Mouse (Mus musculus) layer of hippocampus, adult 18-20 months (tissue): ENCODE data around the gene Lyrm7. TPM values are rescaled to one million over a fixed set of nuclear protein-coding genes. Genes with fewer than 3 reads are reported as not detected.
"Not testable (repeated sequence)": the region's sequence is repeated elsewhere in the genome, so short reads cannot be mapped to it uniquely, and the experiment has no call there.

Experiments used
- DNase-seq, 2 experiments: peaks; one replicate each; pipeline ENCODE4 v3.0.0; 2022; ENCODE audit warnings: low spot score in 2 of 2
- total RNA-seq, 2 experiments: library from RNA; stranded (reverse); gene quantifications; 2 replicates each; pipeline ENCODE4 v1.2.3; 2021

Lyrm7 gene
- total RNA-seq, 2 experiments from 2014 or later: 29.5 to 35.5 TPM

- no peak for DNase-seq
Observed at GRCm38 (mm10) chr11:54882671-54883070, 22.0 kb upstream of the Lyrm7 start.

DNA sequence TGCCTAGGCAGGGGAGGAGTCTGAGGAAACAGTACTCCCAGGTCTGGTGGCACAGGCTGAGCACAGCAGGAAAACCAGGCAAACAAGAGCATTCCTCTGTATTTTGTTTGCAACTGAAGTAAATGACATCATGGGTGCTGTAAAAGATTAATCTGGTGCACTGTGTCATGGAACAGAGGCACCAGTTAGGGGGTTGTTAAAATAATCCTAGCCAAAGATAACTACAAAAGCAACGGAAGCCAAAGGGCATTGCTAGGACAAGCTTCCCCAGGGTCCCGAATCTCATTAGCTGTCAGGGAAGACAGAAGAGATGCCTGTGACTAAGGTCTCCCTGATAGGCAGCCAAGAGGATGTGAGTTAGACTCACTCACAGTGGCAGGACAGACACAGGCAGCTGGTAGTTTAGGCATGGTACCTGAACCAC is 20.3 kb upstream of the Lyrm7 start:
- no peak for DNase-seq

DNA sequence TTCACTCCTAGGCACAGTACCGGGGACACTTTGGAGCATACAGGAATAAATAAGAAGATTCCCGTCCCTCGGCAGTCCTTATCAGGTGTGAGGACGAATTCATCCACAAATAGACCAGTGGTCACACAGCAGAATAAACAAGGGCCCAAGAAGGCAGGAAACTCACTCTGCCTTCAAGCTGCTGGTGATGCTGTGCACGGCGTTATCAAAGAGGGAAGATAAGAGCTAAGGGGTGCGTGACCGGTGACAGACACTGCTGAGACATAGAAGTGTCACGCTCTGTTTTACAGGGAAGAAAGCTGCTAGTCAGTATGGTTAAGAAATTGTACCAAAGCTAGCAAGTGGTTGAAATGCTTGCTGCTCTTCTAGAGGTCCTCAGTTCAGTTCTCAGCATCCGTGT is 19.2 kb upstream of the Lyrm7 start:
- no peak for DNase-seq

DNA sequence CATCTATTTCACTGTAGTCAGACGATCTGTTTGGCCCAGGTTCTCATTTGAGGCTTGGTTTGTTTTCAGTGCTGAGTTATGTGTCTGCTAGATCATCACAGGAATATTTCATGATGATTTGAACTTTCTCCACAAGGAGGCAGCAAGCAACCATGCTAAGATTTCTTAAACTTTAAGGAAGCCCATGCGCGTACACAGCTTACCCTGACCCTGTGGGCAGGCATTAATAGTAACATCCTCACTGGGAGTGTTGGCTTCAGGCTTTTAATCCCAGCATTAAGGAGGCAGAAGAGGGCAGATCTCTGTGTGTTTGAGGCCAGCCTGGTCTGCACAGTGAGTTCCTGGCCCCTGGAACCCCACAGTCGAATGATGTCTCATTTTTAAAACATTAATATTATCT is 18.7 kb upstream of the Lyrm7 start:
- DNase-seq: peak in 1 of 2 experiments; percentile 78

- no peak for DNase-seq
Observed at GRCm38 (mm10) chr11:54878893-54879292, 18.2 kb upstream of the Lyrm7 start.

GRCm38 (mm10) chr11:54876031-54876430 is 15.3 kb upstream of the Lyrm7 start:
- DNase-seq: no peak

DNA sequence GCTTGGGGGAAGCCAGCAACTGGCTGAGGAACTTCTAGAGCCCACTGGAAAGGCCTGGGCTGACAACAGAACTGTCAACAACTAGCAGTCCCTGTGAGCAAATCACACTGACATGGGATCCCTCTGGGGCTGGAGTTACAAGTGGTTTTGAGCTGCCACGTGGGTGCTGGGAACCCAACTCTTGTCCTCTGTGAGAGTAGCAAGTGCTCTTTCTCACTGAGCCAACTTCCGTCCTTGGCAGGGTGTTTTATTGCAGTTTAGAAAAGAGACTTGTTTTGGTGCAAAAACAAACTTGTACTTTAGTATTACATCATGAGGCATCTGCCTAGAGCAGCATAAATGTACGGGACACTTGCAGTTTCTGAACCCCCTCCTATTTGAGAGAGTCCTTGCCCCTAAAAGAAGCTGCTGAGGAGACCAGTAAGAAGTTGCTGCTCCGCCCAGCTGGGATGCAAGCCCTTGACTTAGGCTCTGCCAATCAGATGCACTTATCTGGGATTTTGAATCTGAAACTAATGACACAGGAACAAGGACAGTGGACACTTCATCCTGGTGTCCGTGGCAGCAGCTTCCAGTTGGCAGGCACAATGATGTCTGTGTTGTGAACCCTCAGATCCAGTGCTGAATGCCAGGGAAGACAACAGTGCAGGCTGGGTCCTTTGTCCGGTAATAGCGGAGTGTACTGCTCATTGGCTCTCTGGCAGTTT is 11.3 kb upstream of the Lyrm7 start:
- no peak for DNase-seq

DNA sequence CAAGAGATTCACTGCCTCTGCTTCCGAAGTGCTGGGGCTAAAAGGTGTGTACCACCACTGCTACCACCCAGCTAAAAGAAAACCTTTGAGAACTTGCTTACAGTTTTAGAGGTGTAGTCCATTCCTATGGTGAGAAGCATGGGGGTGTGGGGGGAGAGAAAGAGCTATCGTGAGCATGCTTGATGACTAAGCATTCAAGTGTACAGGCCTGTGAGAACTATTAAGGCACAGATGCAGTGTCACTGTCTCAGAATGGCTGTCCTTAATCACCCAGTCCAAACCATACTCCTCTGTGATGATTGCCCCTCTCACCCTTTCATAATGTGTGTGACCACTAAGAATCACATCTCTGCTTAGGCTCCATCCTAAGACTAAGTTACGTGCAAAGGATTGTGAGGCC is 8.6 kb upstream of the Lyrm7 start:
- DNase-seq: no peak

GRCm38 (mm10) chr11:54868445-54868844 is 7.7 kb upstream of the Lyrm7 start:
- no peak for DNase-seq

DNA sequence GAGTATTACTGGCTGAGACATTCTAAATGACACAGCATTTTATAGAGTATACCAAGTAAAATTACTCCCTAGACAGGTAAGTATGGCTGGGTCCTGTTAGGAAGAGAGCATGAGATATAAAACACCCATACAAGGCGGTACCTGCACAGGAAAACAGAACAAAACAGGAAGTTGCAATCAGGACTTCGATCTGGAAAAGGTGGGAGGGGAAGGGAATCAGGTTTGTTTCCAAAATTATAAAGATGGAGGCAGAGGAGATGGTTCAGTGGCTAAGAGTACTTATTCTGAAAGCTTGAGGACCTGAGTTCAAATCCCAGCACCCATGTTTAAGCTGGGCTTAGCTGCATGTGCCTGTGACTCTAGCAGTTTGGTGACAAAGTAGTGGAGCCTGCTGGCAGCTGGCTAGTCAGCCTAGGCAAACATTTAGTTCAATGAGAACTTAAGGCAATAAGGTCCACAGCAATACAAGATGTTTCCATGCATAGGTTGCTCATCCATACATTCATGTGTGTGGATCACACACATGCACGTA is 7.3 kb upstream of the Lyrm7 start:
- no peak for DNase-seq

GRCm38 (mm10) chr11:54867049-54867385 is 6.3 kb upstream of the Lyrm7 start:
- no peak for DNase-seq

GRCm38 (mm10) chr11:54866119-54867048 is 5.7 kb upstream of the Lyrm7 start, which contains the start of gene Hint1:
Hint1 (plus strand) TSS chr11:54866383.
- DNase-seq: peak; percentile 91 to 94

GRCm38 (mm10) chr11:54865330-54866085 is 4.8 kb upstream of the Lyrm7 start:
- no peak for DNase-seq

GRCm38 (mm10) chr11:54862621-54863520 is 2.2 kb upstream of the Lyrm7 start:
- DNase-seq: peak; percentile 50 to 82

GRCm38 (mm10) chr11:54861471-54862420 is 1.0 kb upstream of the Lyrm7 start:
- no peak for DNase-seq

DNA sequence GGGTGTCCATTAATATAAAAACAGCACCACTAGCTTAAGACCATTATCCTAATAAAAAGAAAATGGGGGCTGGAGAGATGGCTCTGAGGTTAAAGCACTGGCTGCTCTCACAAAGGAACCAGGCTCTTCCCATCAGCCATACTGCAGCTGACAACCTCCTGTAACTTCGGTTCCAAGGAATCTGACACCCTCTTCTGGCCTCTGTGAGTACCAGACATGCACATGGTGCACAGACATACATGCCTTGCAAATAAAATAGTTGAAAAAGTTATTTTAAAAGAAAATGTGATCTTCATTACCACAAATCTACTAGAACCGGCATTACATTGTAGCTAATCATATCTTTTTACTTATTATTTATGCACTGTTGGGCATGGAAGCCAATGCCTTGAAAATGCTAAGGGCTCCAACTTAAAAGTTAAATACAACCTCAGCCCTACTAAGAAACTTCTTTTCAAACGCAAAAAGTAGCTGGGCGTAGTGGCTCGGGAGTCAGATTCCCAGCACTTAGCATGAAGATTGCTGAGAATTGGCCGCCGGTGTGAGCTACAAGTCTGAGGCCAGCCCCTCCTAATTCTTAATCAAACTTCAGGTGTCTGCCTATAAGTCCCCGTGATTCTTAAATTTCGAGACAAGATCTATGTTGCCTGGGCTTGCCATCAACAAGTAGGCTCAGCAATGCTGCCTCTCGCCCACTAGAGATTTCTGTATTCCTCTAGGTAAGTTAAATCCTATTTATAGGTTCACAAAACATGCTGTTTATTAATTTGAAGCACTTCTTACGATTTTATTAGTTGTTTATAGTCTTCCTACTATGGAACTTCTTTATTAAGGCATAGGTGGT is 1.2 kb downstream of the Lyrm7 start:
- no peak for DNase-seq

DNA sequence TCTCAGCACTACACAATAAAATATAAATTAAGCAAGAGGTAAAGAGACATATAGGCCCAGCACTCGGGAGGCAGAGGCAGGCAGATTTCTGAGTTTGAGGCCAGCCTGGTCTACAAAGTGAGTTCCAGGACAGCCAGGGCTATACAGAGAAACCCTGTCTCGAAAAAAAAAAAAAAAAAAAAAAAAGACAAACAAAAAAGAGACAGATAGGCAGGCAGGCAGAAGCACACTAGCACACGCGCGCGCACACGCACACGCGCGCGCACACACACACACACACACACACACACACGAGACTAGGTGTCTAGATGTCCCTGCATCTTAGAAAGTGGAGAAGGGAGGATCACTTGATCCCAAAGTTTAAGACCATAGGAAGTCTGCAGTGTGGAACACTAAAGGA is 1.8 kb downstream of the Lyrm7 start:
- DNase-seq: not testable (repeated sequence)

DNA sequence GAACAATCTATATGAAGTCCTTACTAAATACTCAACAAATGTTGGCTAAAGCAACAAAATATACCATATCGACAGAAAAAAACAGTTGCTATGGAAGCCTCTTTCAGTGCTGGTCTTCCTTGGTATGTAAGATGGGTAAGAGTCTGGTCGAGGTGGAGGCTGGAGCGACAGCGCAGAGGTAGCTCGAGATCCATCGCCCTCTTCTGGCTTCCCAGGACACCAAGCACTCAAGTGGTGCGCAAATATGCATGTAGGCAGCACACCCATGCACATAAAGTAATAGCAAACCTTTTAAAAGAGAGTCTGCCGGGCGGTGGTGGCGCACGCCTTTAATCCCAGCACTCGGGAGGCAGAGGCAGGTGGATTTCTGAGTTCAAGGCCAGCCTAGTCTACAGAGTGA is 9.1 kb downstream of the Lyrm7 start:
- DNase-seq: no peak
